Mouse (Mus musculus): ENCODE data around the gene Hipk4. TPM values are rescaled to one million over a fixed set of nuclear protein-coding genes. Genes with fewer than 3 reads are reported as not detected.
"Not testable (repeated sequence)": the region's sequence is repeated elsewhere in the genome, so short reads cannot be mapped to it uniquely, and the experiment has no call there.

Hipk4 gene
- total RNA-seq, 2 experiments from 2014 or later = 0.05 TPM; not detected in 1

DNA sequence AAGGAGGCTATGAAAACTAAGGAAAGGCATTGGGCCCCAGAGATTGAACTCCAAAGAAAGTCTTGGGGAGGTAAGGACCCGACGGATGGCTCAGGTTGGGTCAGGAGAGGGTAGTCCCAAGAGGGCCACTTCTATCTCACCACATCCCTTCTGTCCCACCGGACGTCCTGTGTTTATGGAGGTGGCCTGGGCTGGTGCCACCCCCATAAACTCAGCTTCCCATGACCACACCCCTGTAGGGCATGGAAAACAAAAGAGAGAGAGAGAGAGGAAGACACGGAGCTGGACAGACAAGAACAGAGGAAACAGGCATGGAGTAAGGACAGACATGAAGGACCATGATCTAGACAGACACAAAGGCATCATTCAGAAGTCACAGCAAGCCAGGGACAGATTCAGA lies 29.6 kb upstream of the Hipk4 start:
- ATAC-seq (replicated peaks; ENCODE audit: poor library complexity, severe bottlenecking) = no peak

DNA sequence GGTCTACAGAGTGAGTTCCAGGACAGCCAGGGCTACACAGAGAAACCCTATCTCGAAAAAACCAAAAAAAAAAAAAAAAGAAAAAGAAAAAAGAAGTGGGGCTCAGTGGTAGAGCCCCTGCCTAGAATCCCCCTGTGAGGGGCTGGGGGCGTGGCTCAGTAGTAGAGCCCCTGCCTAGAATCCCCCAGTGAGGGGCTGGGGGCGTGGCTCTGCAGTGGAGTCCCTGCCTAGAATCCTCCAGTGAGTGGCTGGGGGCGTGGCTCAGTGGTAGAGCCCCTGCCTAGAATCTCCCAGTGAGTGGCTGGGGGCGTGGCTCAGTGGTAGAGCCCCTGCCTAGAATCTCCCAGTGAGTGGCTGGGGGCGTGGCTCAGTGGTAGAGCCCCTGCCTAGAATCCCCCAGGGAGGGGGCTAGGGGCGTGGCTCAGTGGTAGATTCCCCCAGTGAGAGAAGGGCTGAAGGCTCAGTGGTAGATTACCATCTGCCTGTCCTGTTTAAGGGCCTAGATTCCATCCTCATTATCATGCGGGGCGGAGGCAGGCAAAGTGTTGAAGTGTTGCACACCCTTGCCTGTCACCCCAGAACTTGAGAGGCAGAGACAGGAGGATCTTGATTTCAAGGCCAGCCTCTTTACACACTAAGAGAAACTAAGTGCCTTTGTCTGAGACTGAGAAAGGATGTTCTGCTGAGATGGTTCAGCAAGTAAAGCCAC lies 28.3 kb upstream of the Hipk4 start:
- not testable (repeated sequence) for ATAC-seq (replicated peaks; ENCODE audit: poor library complexity, severe bottlenecking)

DNA sequence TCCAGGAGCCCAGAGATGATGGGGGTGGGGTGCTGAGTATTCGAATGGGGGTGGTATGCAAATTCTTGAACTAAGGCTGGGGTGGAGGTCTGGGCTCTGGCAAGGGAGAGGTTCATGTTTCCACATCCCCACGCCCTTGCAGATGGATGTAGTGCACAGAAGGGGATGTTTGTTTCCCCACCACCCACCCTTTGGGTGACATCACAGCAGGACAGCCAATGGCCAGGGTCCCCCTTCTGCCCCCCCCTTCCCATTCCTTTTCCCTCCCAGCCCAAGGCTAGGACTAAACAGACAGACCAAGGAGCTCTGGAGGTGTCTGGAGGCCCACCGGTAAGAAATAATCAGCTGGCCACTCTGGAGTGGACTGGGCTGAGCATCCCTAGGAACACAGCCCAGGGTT lies 24.0 kb upstream of the Hipk4 start, which contains the start of gene Prx:
Prx (plus strand) TSS at position 289 of the 400 bp plus-strand sequence.
- no peak for ATAC-seq (replicated peaks; ENCODE audit: poor library complexity, severe bottlenecking)

DNA sequence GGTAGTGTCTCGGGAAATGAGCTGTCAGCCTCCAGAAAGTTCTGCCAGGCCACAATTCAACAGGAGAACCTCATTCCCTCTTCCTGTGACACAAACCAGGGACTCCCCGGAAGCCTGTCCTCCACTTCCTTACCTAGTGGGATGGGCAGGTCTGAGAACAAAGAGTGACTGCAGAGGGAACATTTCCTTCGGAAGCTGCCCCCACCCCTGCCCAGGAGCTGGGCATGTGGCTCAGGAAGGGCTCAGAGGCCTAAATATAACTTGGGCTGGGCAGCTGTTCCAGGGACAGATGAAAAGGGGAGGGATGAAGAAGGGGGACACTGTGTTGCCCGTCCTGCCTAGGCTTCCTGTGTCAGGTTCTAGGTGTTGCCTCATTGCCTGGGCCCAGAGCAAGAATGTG lies 21.4 kb upstream of the Hipk4 start:
- ATAC-seq (replicated peaks; ENCODE audit: poor library complexity, severe bottlenecking) = no peak

DNA sequence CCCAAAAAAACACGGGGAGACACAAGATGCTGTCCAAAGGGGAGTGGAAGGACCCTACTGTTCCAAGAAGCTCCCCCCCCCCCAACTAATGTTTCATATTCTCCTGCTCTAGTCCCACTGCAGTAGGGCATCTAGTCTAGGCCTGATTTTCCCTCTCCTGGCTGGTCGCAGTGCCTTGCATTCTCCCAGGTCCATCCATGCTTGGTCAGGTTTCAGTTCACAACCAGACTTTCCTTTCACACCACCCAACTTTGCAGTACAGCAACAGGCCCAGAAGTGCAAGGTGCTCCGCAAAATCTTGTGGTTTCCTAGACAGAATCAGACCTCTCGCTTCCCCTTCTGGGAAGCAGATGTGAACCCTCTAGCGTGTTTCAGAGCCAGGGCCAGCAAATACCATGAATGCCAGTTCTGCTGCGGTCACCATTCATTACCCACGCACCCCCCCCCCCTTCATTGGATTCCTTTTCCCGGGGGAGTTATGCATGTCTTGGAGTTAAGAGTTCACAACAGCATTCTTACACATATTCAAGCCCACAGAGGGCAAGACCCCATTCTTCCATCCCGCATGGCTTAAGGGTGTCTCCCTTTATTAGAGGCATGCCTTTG lies 16.2 kb upstream of the Hipk4 start:
- peak; percentile 63 for ATAC-seq (replicated peaks; ENCODE audit: poor library complexity, severe bottlenecking)

DNA sequence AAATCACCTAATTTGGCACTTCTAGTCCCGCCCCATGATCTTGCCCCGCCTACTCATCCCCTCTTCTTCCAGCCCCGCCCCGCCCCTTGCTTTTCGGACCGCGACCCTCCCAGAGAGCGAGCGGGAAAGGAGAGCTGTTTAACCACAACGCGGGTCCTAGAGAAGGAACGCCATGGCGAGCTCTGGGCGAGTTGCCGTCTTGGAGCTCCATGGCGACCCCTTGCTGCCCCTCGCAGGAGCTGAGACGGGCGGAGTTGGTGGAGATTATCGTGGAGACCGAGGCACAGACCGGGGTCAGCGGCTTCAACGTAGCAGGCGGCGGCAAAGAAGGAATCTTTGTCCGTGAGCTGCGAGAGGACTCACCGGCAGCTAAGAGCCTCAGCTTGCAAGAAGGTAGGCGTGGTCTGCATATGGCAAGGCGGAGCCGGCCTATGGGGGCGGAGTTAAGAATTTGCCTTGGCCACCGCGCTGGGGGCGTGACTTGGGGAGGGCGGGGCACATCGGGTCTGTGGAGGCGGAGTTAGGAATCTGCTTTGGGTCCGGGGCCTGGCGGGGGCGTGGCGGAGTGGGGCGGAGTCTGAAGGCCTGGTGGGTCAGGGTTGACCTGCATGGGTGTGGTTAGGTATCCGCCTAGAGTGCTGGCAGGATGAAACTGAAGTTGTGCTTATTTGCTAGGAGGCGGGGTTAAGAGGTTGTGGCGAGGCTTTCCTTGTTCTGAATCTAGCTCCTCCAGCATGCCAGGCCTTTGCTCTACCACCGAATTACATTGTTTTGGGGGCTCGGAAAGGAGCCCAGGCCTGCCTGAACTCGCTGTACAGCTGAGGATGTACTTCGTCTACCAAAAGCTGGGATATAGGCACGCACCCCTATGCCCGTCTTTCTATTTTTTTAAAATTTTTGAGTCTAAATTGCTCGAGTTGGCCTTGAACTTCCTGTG lies 15.1 kb upstream of the Hipk4 start:
- peak; percentile 88 for ATAC-seq (replicated peaks; ENCODE audit: poor library complexity, severe bottlenecking)

DNA sequence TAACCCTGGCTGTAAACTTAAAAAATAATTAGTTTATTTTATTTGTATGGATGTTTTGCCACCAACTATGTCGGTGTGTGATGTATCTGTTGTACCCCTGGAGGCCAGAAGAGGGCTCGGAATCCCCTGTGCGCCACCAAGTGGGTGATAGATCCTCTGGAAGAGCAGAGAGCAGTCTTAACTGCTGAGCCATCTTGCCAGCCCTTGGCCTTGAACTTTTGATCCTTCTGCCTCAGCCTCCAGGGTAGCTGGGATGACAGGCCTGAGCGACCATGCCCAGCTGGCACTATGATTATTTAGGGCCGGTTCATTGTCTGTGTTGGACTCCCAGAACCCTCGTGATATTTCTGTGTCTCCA lies 14.4 kb upstream of the Hipk4 start:
- ATAC-seq (replicated peaks; ENCODE audit: poor library complexity, severe bottlenecking) = peak; percentile 58

DNA sequence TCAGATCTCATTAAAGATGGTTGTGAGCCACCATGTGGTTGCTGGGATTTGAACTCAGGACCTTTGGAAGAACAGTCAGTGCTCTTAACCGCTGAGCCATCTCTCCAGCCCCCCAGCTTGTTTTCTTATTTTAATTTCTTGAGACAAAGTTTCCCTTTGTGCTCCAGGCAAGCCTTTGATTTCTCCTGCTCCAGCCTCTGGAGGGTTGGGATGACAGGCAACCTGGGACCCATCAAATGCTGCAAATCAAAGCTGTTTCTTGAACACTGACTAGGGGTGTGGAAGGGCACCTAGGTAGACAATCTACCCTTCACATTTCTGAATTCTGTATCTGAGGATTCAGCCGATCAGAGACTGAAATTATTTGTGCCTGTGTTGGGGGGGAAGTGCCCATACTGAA lies 12.3 kb upstream of the Hipk4 start:
- ATAC-seq (replicated peaks; ENCODE audit: poor library complexity, severe bottlenecking) = no peak

DNA sequence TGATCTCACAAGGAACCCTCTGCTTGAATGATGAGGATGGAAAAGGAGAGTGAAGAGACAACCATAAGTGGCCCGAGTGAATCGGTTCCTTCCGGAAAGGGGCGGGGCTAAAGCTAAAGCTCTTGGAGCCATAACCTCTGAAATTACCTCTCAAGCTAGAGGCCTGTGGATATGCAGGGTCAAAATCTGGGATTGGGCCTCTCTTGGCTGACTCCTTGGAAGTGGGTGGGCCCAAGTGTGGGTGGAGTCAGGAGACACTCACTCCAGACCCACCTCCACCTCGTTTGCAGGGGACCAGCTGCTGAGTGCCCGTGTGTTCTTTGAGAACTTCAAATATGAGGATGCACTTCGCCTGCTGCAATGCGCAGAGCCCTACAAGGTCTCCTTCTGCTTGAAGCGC lies 8.1 kb upstream of the Hipk4 start:
- ATAC-seq (replicated peaks; ENCODE audit: poor library complexity, severe bottlenecking) = no peak

DNA sequence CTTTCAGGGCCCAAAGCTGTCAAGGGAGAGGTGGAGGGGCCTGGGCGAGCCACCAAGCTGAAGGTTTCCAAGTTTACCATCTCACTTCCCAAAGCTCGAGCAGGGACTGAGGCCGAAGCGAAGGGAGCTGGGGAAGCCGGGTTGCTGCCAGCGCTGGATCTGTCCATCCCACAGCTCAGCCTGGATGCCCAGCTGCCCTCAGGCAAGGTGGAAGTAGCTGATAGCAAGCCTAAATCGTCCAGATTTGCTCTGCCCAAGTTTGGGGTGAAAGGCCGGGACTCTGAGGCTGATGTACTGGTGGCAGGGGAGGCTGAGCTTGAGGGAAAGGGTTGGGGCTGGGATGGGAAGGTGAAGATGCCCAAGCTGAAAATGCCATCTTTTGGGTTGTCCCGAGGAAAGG lies 4.8 kb upstream of the Hipk4 start:
- no peak for ATAC-seq (replicated peaks; ENCODE audit: poor library complexity, severe bottlenecking)

DNA sequence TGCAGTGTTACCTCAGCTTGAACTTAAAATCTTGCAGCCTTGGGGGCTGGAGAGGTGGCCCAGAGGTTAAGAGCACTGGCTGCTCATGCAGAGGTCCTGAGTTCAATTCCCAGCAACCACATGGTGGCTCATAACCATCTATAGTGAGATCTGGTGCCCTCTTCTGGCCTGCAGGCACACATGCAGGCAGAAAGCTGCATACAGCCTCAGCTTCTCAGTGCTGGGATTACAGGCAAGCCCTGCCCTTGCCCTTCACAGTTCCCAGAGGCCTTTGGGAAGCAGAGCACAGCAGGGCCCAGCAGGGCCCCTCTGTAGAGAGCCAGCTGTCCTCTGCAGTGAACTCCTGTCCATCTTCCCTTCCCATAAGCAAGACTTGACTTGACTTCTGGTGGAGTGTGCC lies 3.0 kb upstream of the Hipk4 start:
- no peak for ATAC-seq (replicated peaks; ENCODE audit: poor library complexity, severe bottlenecking)

DNA sequence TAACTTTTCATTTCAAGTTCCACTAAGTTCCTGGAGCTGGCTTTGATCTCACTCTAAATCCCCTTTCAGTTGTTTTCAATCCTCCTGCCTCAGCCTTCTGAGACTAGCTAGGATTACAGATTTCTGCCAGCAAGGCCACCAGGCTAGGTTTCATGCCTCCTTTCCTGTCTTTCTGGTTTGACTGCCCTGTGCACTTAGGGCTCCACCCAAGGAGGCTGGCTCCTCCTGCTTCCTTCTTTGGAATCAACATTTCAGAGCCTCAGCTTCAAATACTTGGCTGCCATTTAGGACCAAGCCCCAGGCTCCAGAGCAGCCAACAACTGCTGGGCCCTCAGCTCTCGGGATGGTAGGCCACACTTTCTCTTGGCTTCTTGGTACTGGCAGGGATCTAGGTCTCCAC lies 2.5 kb upstream of the Hipk4 start:
- no peak for ATAC-seq (replicated peaks; ENCODE audit: poor library complexity, severe bottlenecking)

DNA sequence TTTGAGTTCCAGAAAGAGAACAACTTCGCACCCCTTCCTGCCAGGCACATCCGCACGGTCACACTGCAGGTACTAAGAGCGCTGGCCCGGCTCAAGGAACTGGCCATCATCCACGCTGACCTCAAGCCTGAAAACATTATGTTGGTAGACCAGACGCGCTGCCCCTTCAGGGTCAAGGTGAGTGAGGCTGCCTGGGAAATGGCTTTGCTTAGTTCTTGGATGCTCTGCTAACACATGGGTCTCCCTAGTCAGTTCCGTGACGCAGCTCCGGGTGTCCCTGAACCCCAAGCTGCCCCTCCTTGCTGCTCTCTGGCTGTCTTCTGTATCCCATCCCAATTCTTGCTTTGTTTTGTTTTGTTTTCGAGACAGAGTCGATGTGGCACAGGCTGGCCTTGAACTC lies 738 bp downstream of the Hipk4 start:
- no peak for ATAC-seq (replicated peaks; ENCODE audit: poor library complexity, severe bottlenecking)

DNA sequence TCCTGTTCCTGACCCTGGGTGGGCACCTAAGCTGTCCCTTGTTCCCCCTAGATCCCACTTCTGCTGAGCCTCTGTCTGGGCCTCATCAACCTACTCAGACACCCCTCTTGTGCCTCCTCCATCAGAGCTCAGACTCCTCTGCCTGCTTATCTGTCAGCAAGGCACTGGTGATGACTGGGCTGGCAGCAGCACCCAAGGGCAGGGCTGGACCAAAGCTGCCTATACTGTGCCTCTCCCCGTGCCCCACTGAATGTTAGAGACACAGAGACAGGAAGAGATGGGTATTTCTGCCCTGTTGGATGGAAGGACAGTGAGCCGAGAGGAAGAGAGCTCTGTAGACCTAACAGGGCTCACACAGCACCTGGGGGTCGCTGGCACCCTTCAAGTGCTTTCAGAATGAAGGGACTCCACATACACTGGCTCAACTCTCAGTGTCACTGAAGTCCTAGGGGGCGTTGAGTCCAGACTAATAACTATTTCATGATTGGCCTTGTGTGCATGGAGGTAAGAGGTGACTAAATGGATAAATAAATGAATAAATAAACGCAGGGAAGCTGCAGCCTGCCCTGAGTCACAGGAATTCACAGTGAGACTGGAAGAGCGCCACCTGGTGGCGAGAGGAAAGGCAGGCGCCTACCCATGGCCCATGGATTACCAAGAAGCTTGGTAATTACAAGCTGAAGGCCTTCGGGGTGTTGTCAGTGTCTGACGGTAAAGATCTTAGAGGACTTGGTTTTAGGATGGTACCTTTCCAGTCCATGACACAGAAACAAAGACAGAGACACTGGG lies 3.2 kb downstream of the Hipk4 start:
- peak; percentile 73 for ATAC-seq (replicated peaks; ENCODE audit: poor library complexity, severe bottlenecking)

DNA sequence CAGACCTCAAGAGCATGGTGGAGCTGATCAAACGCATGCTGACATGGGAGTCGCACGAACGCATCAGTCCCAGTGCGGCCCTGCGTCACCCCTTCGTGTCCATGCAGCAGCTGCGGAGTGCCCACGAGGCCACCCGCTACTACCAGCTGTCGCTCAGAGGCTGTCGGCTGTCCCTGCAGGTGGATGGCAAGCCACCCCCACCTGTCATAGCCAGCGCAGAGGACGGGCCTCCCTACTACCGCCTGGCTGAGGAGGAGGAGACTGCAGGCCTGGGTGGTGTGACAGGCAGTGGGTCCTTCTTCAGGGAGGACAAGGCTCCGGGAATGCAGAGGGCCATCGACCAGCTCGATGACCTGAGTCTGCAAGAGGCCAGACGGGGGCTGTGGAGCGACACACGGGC lies 6.0 kb downstream of the Hipk4 start:
- no peak for ATAC-seq (replicated peaks; ENCODE audit: poor library complexity, severe bottlenecking)

DNA sequence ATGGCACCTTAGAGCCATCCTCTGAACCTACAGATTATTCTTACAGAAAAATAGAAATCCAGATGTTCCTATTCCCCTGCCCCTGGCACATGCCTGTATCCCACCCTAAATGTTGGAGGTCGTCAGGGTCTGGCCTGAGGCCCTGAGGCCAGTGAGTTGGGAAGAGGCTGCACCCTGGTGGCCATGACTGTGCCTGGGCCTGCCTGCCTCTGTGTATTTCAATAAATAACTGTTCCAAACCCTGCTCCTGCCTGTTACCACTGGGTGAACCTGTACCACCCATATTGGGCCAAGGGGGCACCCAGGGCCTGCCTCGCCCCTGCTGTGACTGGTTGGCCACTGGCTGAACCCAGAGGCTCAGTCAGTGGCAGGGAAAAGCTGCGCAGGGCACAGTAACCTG lies 7.9 kb downstream of the Hipk4 start:
- no peak for ATAC-seq (replicated peaks; ENCODE audit: poor library complexity, severe bottlenecking)

DNA sequence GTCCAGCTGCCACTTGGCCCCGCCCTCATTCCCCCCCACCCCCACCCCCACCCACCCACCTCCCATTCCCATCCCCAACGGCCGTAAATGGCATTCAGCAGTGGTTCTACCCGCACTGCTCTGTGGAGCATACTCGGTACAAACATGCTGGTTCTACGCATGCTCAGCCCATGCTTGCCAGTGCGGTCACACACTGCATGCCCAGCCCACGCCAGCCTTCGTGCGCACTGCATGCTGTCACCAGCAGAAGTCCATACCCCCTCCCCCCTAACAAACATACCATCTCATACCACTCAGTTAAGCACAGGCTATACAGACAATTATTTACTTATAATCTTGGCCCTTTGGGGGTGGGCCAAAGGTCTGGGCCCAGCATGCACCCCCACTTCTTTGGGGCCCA lies 8.6 kb downstream of the Hipk4 start:
- ATAC-seq (replicated peaks; ENCODE audit: poor library complexity, severe bottlenecking) = no peak

DNA sequence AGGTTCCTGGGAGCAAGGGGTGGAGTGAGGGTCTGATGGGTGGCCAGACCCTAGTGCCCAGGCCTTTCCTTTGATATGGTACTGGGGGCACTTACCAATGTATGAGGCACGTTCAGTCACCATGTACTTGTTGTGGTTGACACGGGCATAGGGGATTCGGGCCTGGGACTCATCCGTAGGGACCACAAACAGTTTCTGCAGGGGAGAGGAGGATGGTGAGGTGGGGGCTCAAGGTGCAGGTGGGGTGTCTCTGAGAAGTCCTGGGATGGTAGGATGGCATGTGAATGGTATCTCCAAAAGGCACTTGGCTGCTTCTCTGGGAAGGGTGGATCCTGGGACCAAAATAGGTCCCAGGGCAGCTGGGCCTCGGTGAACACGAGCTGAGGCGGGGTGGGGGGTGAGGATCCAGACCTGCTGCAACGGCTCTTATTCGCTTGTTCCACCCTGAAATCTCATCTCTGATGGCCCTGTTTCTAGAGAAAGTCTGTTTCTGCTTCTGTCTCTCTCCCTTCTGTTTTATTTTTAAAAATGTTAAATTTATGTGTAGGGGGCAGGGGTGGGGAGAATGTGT lies 9.5 kb downstream of the Hipk4 start:
- ATAC-seq (replicated peaks; ENCODE audit: poor library complexity, severe bottlenecking) = no peak

DNA sequence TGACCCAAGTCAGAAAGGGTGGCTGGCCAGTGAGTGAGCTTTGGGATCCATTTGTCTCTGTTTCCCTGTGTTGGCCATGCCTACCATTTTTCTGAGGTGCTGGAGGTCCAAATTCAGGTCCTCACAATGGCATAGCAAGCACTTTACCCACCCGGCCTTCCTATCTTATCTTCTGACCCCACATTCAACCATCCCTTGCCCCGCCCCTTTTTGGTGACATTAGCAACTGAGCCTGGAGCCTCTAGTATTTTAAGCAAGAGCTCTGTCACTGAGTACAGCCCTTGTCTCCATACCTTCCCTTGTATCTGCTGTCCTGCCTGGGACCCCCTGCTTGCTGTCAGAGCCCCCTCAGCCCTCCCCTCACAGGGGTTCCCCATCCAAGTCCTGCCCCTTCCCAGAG lies 12.3 kb downstream of the Hipk4 start:
- no peak for ATAC-seq (replicated peaks; ENCODE audit: poor library complexity, severe bottlenecking)

DNA sequence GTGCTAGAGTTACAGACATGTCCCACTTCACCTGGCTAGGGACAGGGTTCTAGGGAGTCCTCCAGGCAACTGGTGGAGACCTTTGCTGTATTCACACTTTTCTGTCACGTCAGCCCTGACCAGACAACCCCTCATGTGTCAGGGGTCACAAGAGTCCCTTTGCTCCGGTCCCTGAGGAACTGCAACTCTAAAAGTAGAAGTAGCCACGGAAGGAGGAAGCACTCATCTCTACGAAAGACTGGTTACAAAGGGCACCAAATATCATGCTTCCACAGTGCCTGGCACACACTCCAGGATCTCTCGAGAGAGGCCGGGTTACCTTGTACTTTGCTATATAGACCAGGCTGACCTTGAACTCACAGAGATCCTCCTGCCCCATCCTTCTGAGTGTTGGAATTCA lies 13.6 kb downstream of the Hipk4 start:
- ATAC-seq (replicated peaks; ENCODE audit: poor library complexity, severe bottlenecking) = peak; percentile 53
